Mouse (Mus musculus): ENCODE results near the gene Ppif. TPM values are rescaled to one million over a fixed set of nuclear protein-coding genes. Genes with fewer than 3 reads are reported as not detected.

Gene Ppif
- polyA plus RNA-seq, 1 experiment from 2014 or later: 66.1 TPM

DNA sequence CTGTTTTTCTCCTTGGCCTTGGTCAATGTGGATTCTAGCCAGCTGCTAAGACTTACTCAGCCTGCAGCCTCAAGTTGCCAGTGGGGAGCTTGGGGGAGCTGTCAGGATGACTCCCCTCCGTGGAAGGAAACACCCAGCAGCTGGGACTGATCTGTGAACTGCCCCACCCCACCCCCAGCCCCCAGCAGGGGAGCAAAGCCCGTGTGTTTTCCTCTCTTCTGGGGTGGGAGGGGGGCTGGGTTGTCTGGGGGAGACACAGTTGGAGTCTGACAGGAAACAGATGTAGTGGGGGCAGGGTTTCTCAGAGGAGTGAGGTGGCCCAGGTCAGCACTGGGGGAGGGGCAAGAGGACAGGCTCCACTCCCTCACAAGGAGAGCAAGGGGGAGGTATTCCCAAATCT, 24.5 kb downstream of the Ppif start:
- no peaks in the 10 kb centered on the region; the same call in 1 of the 2 replicates for H3K36me3 ChIP-seq (ENCODE audit: control insufficient read depth, insufficient read depth, low read length)
- no peaks in the 10 kb centered on the region for H3K9me3 ChIP-seq (ENCODE audit: control insufficient read depth, low read length)
- 10% methylated on average over 2 of the region's 2 CpGs for WGBS
- H3K4me3 ChIP-seq (ENCODE audit: low read depth, low read length): no peak overlapping the region
- no peaks in the 10 kb centered on the region for H3K27me3 ChIP-seq (ENCODE audit: control insufficient read depth, insufficient read depth, low read length)
- no peak overlapping the region for H3K4me2 ChIP-seq (replicated peaks; ENCODE audit: low read depth)
- H3K4me1 ChIP-seq (replicated peaks; ENCODE audit: control insufficient read depth, insufficient read depth): no peaks in the 10 kb centered on the region
- H3K27ac ChIP-seq (replicated peaks): peak overlapping the region; percentile 71
- peak; percentile 55; the same call in 1 of the 2 replicates for ATAC-seq (ENCODE audit: low FRiP score, low TSS enrichment)
- DNase-seq (ENCODE audit: low spot score): no peak
- no peak overlapping the region for H3K9ac ChIP-seq (ENCODE audit: low read length)
- TF ChIP-seq CTCF (IDR thresholded peaks at IDR 0.05; ENCODE audit: low read depth): no peak
- TF ChIP-seq EP300 (optimal IDR thresholded peaks at IDR 0.05): no peak

DNA sequence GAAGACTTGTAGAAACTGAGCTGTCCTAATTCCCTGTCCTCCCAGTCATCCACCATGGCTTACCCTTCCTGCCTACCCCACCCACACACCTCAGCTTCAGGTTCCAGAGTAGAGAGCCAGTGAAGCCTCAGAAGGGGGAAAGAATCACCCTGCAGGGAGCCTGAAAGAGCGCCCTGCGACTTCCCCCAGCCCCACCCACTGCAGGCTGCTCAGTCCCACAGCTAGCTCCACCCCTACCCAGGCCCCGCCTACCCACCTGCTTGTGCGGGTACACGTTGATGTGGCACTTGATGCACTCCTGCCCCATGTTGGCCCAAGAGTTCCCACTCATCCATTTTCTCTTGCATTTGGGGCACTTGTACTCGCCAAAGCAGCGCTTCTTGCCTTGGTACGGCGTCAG, 25.4 kb downstream of the Ppif start:
- 0 out of 2 replicates have a peak overlapping the region, but pooled peaks have one; percentile 23 for H3K9ac ChIP-seq (ENCODE audit: low read length)
- H3K4me3 ChIP-seq (ENCODE audit: low read depth, low read length): no peak overlapping the region
- no peaks in the 10 kb centered on the region; the same call in 1 of the 2 replicates for H3K36me3 ChIP-seq (ENCODE audit: control insufficient read depth, insufficient read depth, low read length)
- TF ChIP-seq EP300 (optimal IDR thresholded peaks at IDR 0.05): no peak
- no peak for TF ChIP-seq CTCF (IDR thresholded peaks at IDR 0.05; ENCODE audit: low read depth)
- 55% methylated on average over 9 of the region's 9 CpGs for WGBS
- no peaks in the 10 kb centered on the region for H3K4me1 ChIP-seq (replicated peaks; ENCODE audit: control insufficient read depth, insufficient read depth)
- no peaks in the 10 kb centered on the region for H3K9me3 ChIP-seq (ENCODE audit: control insufficient read depth, low read length)
- H3K27me3 ChIP-seq (ENCODE audit: control insufficient read depth, insufficient read depth, low read length): no peaks in the 10 kb centered on the region
- ATAC-seq (ENCODE audit: low FRiP score, low TSS enrichment) (peak; percentile 50), DNase-seq (ENCODE audit: low spot score) (peak; percentile 69)
- H3K4me2 ChIP-seq (replicated peaks; ENCODE audit: low read depth): no peak overlapping the region
- peak overlapping the region; percentile 71; the same call in 1 of the 2 replicates for H3K27ac ChIP-seq (replicated peaks)

DNA sequence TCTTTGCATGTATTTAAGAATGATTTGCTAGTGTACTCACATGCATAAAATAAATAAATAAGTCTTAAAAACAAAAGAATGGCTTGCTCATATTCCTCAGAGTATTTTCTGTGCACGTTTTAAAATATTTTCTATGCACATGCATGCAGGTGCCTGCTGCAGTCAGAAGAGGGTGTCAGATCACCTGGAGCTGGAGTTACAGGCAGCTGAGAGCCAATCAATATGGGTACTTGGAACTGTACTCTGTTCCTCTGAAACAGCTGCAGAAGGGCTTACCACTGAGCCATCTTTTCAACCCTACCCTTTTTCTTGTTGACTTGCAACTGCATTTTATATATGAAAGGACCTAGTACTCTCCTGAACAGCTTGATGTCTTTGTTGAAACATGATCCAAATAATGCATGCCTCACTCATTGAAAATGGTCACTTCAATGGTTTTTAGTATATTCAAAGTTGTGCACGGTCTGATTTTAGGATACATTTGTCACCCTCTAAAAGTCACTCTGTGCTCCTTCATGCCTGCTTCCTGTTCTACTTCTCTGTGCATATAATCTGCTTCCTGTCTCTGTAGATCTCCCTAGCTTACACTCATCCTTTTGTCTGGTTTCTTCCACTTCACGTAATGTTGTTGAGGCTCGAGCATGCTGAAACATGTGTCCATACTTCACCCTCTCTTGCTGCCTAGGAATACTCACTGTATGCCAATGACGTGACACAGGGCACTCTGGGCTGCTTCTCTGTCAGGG, 27.2 kb downstream of the Ppif start:
- peaks cover 9% of the 10 kb centered on the region; the same call in 1 of the 2 replicates for H3K4me1 ChIP-seq (replicated peaks; ENCODE audit: control insufficient read depth, insufficient read depth)

DNA sequence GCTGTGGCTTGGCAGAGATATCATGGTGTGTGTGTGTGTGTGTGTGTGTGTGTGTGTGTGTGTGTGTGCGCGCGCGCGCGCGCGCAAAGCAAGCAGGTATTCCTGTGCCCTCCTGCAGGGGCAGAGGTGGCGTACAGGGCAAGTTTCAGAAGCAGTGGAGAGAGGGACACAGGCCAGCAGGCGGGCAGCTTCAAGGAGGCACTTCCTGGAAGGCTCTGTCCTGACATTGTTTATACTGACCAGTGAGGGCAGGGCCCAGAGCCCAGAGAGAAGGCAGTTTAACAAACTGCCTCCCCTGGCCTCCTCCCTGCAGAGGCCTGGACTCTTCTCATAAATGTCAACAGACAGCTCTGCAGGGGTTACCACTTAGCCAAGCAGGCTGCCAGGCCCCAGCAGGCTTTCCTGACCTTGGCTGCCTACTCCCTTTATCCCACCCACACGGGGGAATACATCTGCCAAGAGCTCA, 31.1 kb downstream of the Ppif start:
- Histone ChIP-seq H3K27ac (replicated peaks) (peak overlapping the region; percentile 78), H3K27me3 (ENCODE audit: control insufficient read depth, insufficient read depth, low read length) (no peaks in the 10 kb centered on the region), H3K36me3 (ENCODE audit: control insufficient read depth, insufficient read depth, low read length) (no peaks in the 10 kb centered on the region), H3K9me3 (ENCODE audit: control insufficient read depth, low read length) (no peaks in the 10 kb centered on the region), H3K4me3 (ENCODE audit: low read depth, low read length) (no peak overlapping the region), H3K4me2 (replicated peaks; ENCODE audit: low read depth) (no peak overlapping the region), H3K9ac (ENCODE audit: low read length) (peak overlapping the region; percentile 13; the same call in 1 of the 2 replicates), H3K4me1 (replicated peaks; ENCODE audit: control insufficient read depth, insufficient read depth) (peaks cover 9% of the 10 kb centered on the region)
- TF ChIP-seq EP300 (optimal IDR thresholded peaks at IDR 0.05) (no peak), CTCF (IDR thresholded peaks at IDR 0.05; ENCODE audit: low read depth) (peak; percentile 54; the same call in 1 of the 2 replicates)
- peak; percentile 74 for DNase-seq (ENCODE audit: low spot score)
- peak; percentile 92 for ATAC-seq (ENCODE audit: low FRiP score, low TSS enrichment)
- 55% methylated on average over 11 of the region's 11 CpGs for WGBS

More for the DNA sequence above, 27.2 kb downstream of the Ppif start:
- 65% methylated on average over 5 of the region's 5 CpGs for WGBS
- Histone ChIP-seq H3K9me3 (ENCODE audit: control insufficient read depth, low read length) (no peaks in the 10 kb centered on the region), H3K4me3 (ENCODE audit: low read depth, low read length) (no peak overlapping the region), H3K4me2 (replicated peaks; ENCODE audit: low read depth) (no peak overlapping the region), H3K9ac (ENCODE audit: low read length) (no peak overlapping the region), H3K27ac (replicated peaks) (no peak overlapping the region), H3K36me3 (ENCODE audit: control insufficient read depth, insufficient read depth, low read length) (no peaks in the 10 kb centered on the region), H3K27me3 (ENCODE audit: control insufficient read depth, insufficient read depth, low read length) (no peaks in the 10 kb centered on the region)
- ATAC-seq (ENCODE audit: low FRiP score, low TSS enrichment) (no peak), DNase-seq (ENCODE audit: low spot score) (no peak)
- TF ChIP-seq EP300 (optimal IDR thresholded peaks at IDR 0.05) (no peak), CTCF (IDR thresholded peaks at IDR 0.05; ENCODE audit: low read depth) (no peak)

DNA sequence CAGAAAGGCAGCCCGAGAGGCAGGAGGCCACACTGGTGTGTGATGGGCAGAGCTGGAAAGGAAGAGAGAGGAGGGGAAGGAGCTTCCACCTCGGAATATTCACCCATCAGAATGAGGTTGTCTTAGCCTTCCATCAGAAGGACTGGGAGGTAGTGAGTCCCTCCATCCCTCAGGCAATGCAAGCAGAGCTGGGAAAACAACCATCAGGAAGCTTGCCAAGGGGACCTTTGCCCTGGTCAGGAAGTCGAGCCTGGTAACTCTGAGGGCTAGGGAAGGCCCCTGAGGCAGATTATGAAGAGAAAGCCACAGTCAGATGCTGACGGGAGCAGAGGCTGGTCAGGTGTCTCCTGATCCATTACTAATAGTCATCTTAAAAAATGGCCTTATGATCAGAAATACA, 31.7 kb downstream of the Ppif start:
- TF ChIP-seq EP300 (optimal IDR thresholded peaks at IDR 0.05) (no peak), CTCF (IDR thresholded peaks at IDR 0.05; ENCODE audit: low read depth) (no peak)
- H3K4me3 ChIP-seq (ENCODE audit: low read depth, low read length): no peak overlapping the region
- H3K4me2 ChIP-seq (replicated peaks; ENCODE audit: low read depth): no peak overlapping the region
- H3K27me3 ChIP-seq (ENCODE audit: control insufficient read depth, insufficient read depth, low read length): no peaks in the 10 kb centered on the region
- H3K27ac ChIP-seq (replicated peaks): 0 out of 2 replicates have a peak overlapping the region, but pooled peaks have one; percentile 58
- H3K36me3 ChIP-seq (ENCODE audit: control insufficient read depth, insufficient read depth, low read length): no peaks in the 10 kb centered on the region
- ATAC-seq (ENCODE audit: low FRiP score, low TSS enrichment) (peak; percentile 9; the same call in 1 of the 2 replicates), DNase-seq (ENCODE audit: low spot score) (no peak)
- 22% methylated on average over 4 of the region's 4 CpGs for whole genome bisulfite sequencing
- H3K9me3 ChIP-seq (ENCODE audit: control insufficient read depth, low read length): no peaks in the 10 kb centered on the region
- no peak overlapping the region; the same call in 1 of the 2 replicates for H3K9ac ChIP-seq (ENCODE audit: low read length)
- H3K4me1 ChIP-seq (replicated peaks; ENCODE audit: control insufficient read depth, insufficient read depth): peaks cover 9% of the 10 kb centered on the region
